Mouse (Mus musculus) liver, embryonic 16.5 days (tissue): ENCODE data around the gene Arsb. TPM values are rescaled to one million over a fixed set of nuclear protein-coding genes. Genes with fewer than 3 reads are reported as not detected.
"Not testable (repeated sequence)": the region's sequence is repeated elsewhere in the genome, so short reads cannot be mapped to it uniquely, and the experiment has no call there.

Experiments
- ATAC-seq: fragments of 200-750 bp; cut with Nextera tagmentation; 2 replicates; pipeline ENCODE4 v1.8.0; 2017; ENCODE audit warnings: low read depth, mild to moderate bottlenecking, moderate number of reproducible peaks, moderate library complexity
- H3K27ac ChIP-seq: fragments of 300-500 bp; sonication (generic); 2 replicates; pipeline ENCODE4 v1.5.1; 2014; ENCODE audit warnings: mild to moderate bottlenecking, low read length
- H3K27me3 ChIP-seq: fragments of 300-500 bp; sonication (generic); 2 replicates; pipeline ENCODE4 v1.6.1; 2014; ENCODE audit warnings: low read depth, low read length, mixed read lengths; ENCODE audit not compliant: control insufficient read depth, insufficient read depth
- H3K36me3 ChIP-seq: fragments of 300-500 bp; sonication (generic); 2 replicates; pipeline ENCODE4 v1.6.1; 2014; ENCODE audit warnings: mild to moderate bottlenecking; ENCODE audit not compliant: control insufficient read depth, insufficient read depth
- H3K4me1 ChIP-seq: fragments of 300-500 bp; sonication (generic); 2 replicates; pipeline ENCODE4 v1.6.1; 2014; ENCODE audit warnings: low read depth, low read length, mixed read lengths; ENCODE audit not compliant: control insufficient read depth
- H3K4me2 ChIP-seq: fragments of 300-500 bp; sonication (generic); 2 replicates; pipeline ENCODE4 v1.6.1; 2014; ENCODE audit warnings: low read depth, low read length, mixed read lengths
- H3K4me3 ChIP-seq: fragments of 300-500 bp; sonication (generic); 2 replicates; pipeline ENCODE4 v1.5.1; 2014; ENCODE audit warnings: low read depth, mild to moderate bottlenecking, low read length
- H3K9ac ChIP-seq: fragments of 300-500 bp; sonication (generic); 2 replicates; pipeline ENCODE4 v1.6.1; 2014; ENCODE audit warnings: low read depth, low read length
- H3K9me3 ChIP-seq: fragments of 300-500 bp; sonication (generic); replicated peaks from 2 replicates; pipeline ENCODE4 v1.6.1; 2016; ENCODE audit warnings: low read length; ENCODE audit not compliant: control insufficient read depth
- WGBS: fragments of 180-500 bp; shearing (Covaris S2); extraction: QIAGEN DNeasy Blood & Tissue Kit; methylation state at CpG from one replicate; pipeline ENCODE4 v1.1.7; 2014; ENCODE audit not compliant: insufficient replicate concordance; 5-methylcytosine and 5-hydroxymethylcytosine counted together
- microRNA-seq: library from miRNA; unstranded; fragments of <30 nt; microRNA quantifications from one replicate; pipeline ENCODE4, GENCODE M21; 2016
- polyA plus RNA-seq: library from polyadenylated mRNA; unstranded; fragments of >200 nt; fragmentation: Nextera tagmentation; extraction: Ambion mirVana; gene quantifications from 2 replicates; pipeline ENCODE4 v1.2.1, GENCODE M21; 2015

Arsb gene
- polyA plus RNA-seq, 1 experiment from 2014 or later = 5.5 TPM

DNA sequence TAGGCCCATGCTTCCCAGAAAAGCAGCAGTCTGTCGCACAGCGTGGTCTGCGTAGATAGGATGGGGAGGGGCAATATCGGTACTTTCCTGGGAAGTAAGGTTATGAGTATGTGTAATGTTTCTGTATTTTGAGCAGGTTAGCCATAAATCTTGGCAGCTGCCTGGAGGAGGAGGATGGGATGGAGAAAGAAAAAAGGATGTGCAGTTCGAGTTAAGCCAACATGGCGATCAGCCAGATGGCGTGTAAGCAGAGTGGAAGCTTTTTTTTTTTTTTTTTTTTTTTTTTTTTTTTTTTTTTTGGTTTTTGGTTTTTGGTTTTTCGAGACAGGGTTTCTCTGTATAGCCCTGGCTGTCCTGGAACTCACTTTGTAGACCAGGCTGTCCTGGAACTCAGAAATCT lies 214.3 kb downstream of the Arsb start:
- WGBS = 84% methylated on average over 8 of the region's 8 CpGs
- not testable (repeated sequence) for H3K27me3 ChIP-seq, H3K9ac ChIP-seq, H3K9me3 ChIP-seq, H3K4me1 ChIP-seq, H3K4me3 ChIP-seq, H3K27ac ChIP-seq, ATAC-seq, H3K4me2 ChIP-seq, H3K36me3 ChIP-seq

DNA sequence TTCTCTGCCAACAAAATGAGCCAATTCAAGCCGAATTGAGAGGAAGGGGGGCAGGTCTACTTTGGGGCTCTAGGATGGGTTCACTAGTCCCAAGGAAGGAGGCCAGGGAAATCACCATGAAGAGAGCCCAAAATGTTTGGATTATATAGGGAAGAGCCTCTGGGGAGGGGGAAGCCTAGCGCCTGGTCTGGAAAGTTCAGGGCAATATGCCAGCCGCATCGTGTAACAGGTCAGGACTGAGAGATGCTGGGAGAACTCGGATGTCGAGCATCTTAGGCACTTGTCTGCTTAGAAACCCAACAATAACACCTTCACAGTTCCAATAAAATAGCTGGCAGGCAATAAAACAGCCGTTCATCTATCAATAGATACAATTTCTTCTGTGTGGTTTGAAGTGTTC lies 216.2 kb downstream of the Arsb start:
- 58% methylated on average over 7 of the region's 7 CpGs for WGBS
- no peak overlapping the region for H3K9ac ChIP-seq

GRCm38 (mm10) chr13:93989208-93989607 lies 217.8 kb downstream of the Arsb start:
- 42% methylated on average over 4 of the region's 4 CpGs for WGBS
- ATAC-seq = no peak
- H3K27ac ChIP-seq = no peak overlapping the region

More for the DNA sequence above, 216.2 kb downstream of the Arsb start:
- Histone ChIP-seq H3K27me3 (no peaks in the 10 kb centered on the region), H3K4me1 (no peaks in the 10 kb centered on the region), H3K36me3 (no peaks in the 10 kb centered on the region), H3K27ac (no peak overlapping the region), H3K4me3 (no peak overlapping the region), H3K9me3 (no peaks in the 10 kb centered on the region), H3K4me2 (no peak overlapping the region)
- no peak for ATAC-seq

GRCm38 (mm10) chr13:93989736-93990611 lies 218.5 kb downstream of the Arsb start:
- H3K27ac ChIP-seq = peak overlapping the region; percentile 52; the same call in 1 of the 2 replicates

More at GRCm38 (mm10) chr13:93989208-93989607, 217.8 kb downstream of the Arsb start:
- Histone ChIP-seq H3K36me3 (no peaks in the 10 kb centered on the region), H3K4me1 (no peaks in the 10 kb centered on the region), H3K4me3 (no peak overlapping the region), H3K4me2 (no peak overlapping the region), H3K27me3 (no peaks in the 10 kb centered on the region), H3K9ac (no peak overlapping the region), H3K9me3 (no peaks in the 10 kb centered on the region)

GRCm38 (mm10) chr13:93990841-93991240 lies 219.4 kb downstream of the Arsb start:
- peak overlapping the region; percentile 47 for H3K27ac ChIP-seq
- H3K9me3 ChIP-seq = no peaks in the 10 kb centered on the region
- 0 out of 2 replicates have a peak, but pooled peaks have one; percentile 43 for ATAC-seq
- H3K4me3 ChIP-seq = no peak overlapping the region
- WGBS = 49% methylated on average over 3 of the region's 3 CpGs
- no peak overlapping the region for H3K9ac ChIP-seq
- no peaks in the 10 kb centered on the region for H3K36me3 ChIP-seq
- H3K4me1 ChIP-seq = no peaks in the 10 kb centered on the region
- no peaks in the 10 kb centered on the region for H3K27me3 ChIP-seq
- H3K4me2 ChIP-seq = no peak overlapping the region

More at GRCm38 (mm10) chr13:93989736-93990611, 218.5 kb downstream of the Arsb start:
- no peak overlapping the region for H3K9ac ChIP-seq
- no peaks in the 10 kb centered on the region for H3K27me3 ChIP-seq
- 39% methylated on average over 11 of the region's 11 CpGs for WGBS
- H3K4me3 ChIP-seq = no peak overlapping the region
- H3K4me2 ChIP-seq = no peak overlapping the region
- H3K36me3 ChIP-seq = no peaks in the 10 kb centered on the region
- no peaks in the 10 kb centered on the region for H3K4me1 ChIP-seq
- no peak; the same call in 1 of the 2 replicates for ATAC-seq
- no peaks in the 10 kb centered on the region for H3K9me3 ChIP-seq

- H3K4me3 ChIP-seq = no peak overlapping the region
- no peaks in the 10 kb centered on the region for H3K9me3 ChIP-seq
- H3K4me1 ChIP-seq = no peaks in the 10 kb centered on the region
- no peak for ATAC-seq
- H3K27ac ChIP-seq = no peak overlapping the region
- no peaks in the 10 kb centered on the region for H3K36me3 ChIP-seq
- no peak overlapping the region for H3K4me2 ChIP-seq
- no peaks in the 10 kb centered on the region for H3K27me3 ChIP-seq
- 66% methylated on average over 5 of the region's 5 CpGs for WGBS
- no peak overlapping the region for H3K9ac ChIP-seq
These were observed 221.0 kb downstream of the Arsb start for GRCm38 (mm10) chr13:93992342-93992882.

Small RNA genes lying within 50 kb of the gene (microRNA-seq; reads per million reads assigned to microRNA genes)
- gene Gm25534 (not detected), gene Mir5624 (not detected)

Other genes starting within 250 kb of the Arsb start
- 188 and 196 TPM in 2 replicates for gene Bhmt, start 133.7 kb upstream of the Arsb start, polyA plus RNA-seq
- 47.9 and 50.2 TPM in 2 replicates for gene Bhmt2, start 97.3 kb upstream of the Arsb start, polyA plus RNA-seq
- gene Dmgdh, start 97.2 kb upstream of the Arsb start, polyA plus RNA-seq = 20.7 and 24.3 TPM in 2 replicates